Mouse (Mus musculus) ES-E14 (cell line): ENCODE data around the gene Frmpd1. TPM values are rescaled to one million over a fixed set of nuclear protein-coding genes. Genes with fewer than 3 reads are reported as not detected.
A peak's percentile ranks its signal among the peaks of the same experiment; 100 is the strongest.

Source experiments
- DNase-seq: peaks from one replicate; pipeline ENCODE4 v3.0.0-alpha.2; 2013; ENCODE audit warnings: low read depth, low spot score
- H3K27ac ChIP-seq: 2 replicates; pipeline ENCODE4 v1.5.1; 2012; ENCODE audit warnings: low read depth, mild to moderate bottlenecking, low read length, moderate library complexity, mixed read lengths; ENCODE audit not compliant: poor library complexity, insufficient read depth, severe bottlenecking
- H3K36me3 ChIP-seq: 2 replicates; pipeline ENCODE4 v1.6.1; 2012; ENCODE audit warnings: mild to moderate bottlenecking, low read length, moderate library complexity, mixed read lengths; ENCODE audit not compliant: control insufficient read depth, poor library complexity, insufficient read depth, severe bottlenecking
- H3K4me1 ChIP-seq, 2 experiments: fragments of 150-350 bp in 1 of 2; sonication (generic) in 1 of 2; 2 replicates each; pipeline ENCODE4 v1.6.1; 2012; ENCODE audit warnings: low read length in 2 of 2, mild to moderate bottlenecking in 1 of 2, mixed read lengths in 1 of 2; ENCODE audit not compliant: control insufficient read depth in 2 of 2, insufficient read depth in 2 of 2, poor library complexity in 1 of 2
- H3K4me3 ChIP-seq, 2 experiments: fragments of 150-350 bp in 1 of 2; sonication (generic) in 1 of 2; 2 replicates each; pipeline ENCODE4 v1.5.1; 2012; ENCODE audit warnings: low read length in 2 of 2, low read depth in 1 of 2, mild to moderate bottlenecking in 1 of 2, mixed read lengths in 1 of 2; ENCODE audit not compliant: insufficient read depth in 1 of 2, poor library complexity in 1 of 2, severe bottlenecking in 1 of 2
- H3K9ac ChIP-seq: 2 replicates; pipeline ENCODE4 v1.6.1; 2012; ENCODE audit warnings: low read depth, mild to moderate bottlenecking, low read length, mixed read lengths; ENCODE audit not compliant: poor library complexity, insufficient read depth, severe bottlenecking
- H3K9me3 ChIP-seq: fragments of 150-350 bp; sonication (generic); 2 replicates; pipeline ENCODE4 v1.6.1; 2012; ENCODE audit warnings: low read depth, mild to moderate bottlenecking, low read length; ENCODE audit not compliant: control insufficient read depth, insufficient read depth
- CHD2 ChIP-seq: IDR thresholded peaks from 2 replicates; pipeline ENCODE4 v1.6.1; 2014; ENCODE audit warnings: mild to moderate bottlenecking, low read depth, low read length, inconsistent platforms
- HCFC1 ChIP-seq: IDR thresholded peaks from 2 replicates; pipeline ENCODE4 v1.6.1; 2012; ENCODE audit warnings: low read length, inconsistent platforms, borderline replicate concordance; ENCODE audit not compliant: insufficient read depth
- MAFK ChIP-seq: IDR thresholded peaks from 2 replicates; pipeline ENCODE4 v1.6.1; 2014; ENCODE audit warnings: mild to moderate bottlenecking, low read depth, low read length, inconsistent platforms; ENCODE audit not compliant: insufficient read depth
- ZC3H11A ChIP-seq: IDR thresholded peaks from 2 replicates; pipeline ENCODE4 v1.6.1; 2012; ENCODE audit warnings: low read depth, mild to moderate bottlenecking, inconsistent platforms, low read length, borderline replicate concordance
- ZNF384 ChIP-seq: IDR thresholded peaks from 2 replicates; pipeline ENCODE4 v1.6.1; 2012; ENCODE audit warnings: low read depth, low read length, inconsistent platforms
- in situ Hi-C, 2 experiments: fragments of 600-800 bp; cut with MboI; formaldehyde crosslinking; loops; one replicate each; pipeline ENCODE4 v1.15.1; 2025; ENCODE audit warnings: low sequenced_read_pairs in 2 of 2, inconsistent platforms in 1 of 2; ENCODE audit not compliant: unreplicated experiment in 2 of 2
- total RNA-seq: library from RNA; depleted of rRNA; stranded (reverse); fragments of 300-350 nt; gene quantifications from 2 replicates; pipeline ENCODE4 v1.2.3, GENCODE M21; 2012; rRNA removed

Frmpd1 gene
- 0.74 and 1.3 TPM in 2 replicates for total RNA-seq

- Histone ChIP-seq H3K9me3 (no peaks in the 10 kb centered on the region), H3K4me1 (peaks cover 0 to 2% of the 10 kb centered on the region in 2 experiments; a peak in 1 of 4 replicates), H3K27ac (no peak within 1 kb of the TSS), H3K36me3 (no peaks in the 10 kb centered on the region), H3K4me3 (peak within 1 kb of the TSS; percentile 77 to 83), H3K9ac (peak within 1 kb of the TSS; percentile 59)
- TF ChIP-seq MAFK: no peak
- no peak for TF ChIP-seq HCFC1
- TF ChIP-seq ZC3H11A: no peak
- no peak for TF ChIP-seq CHD2
- no peak for TF ChIP-seq ZNF384
- in situ Hi-C loops: no loop called here
- DNase-seq: no peak
Observed at GRCm38 (mm10) chr4:45184521-45185330, at the start of gene Frmpd1. Frmpd1 (plus strand) TSS chr4:45184875.

- H3K4me1 ChIP-seq: no peaks in the 10 kb centered on the region
- TF ChIP-seq ZNF384: no peak
- no peak for TF ChIP-seq CHD2
- TF ChIP-seq ZC3H11A: no peak
- TF ChIP-seq HCFC1: no peak
- TF ChIP-seq MAFK: no peak
- H3K27ac ChIP-seq: no peak overlapping the region
- no peak overlapping the region for H3K9ac ChIP-seq
- DNase-seq: no peak
- no peak overlapping the region for H3K4me3 ChIP-seq
- H3K9me3 ChIP-seq: no peaks in the 10 kb centered on the region
- in situ Hi-C loops: no loop called here
- no peaks in the 10 kb centered on the region for H3K36me3 ChIP-seq
Observed at GRCm38 (mm10) chr4:45137636-45138035, 47.0 kb upstream of the Frmpd1 start.

- Histone ChIP-seq H3K9me3 (no peaks in the 10 kb centered on the region), H3K4me1 (no peaks in the 10 kb centered on the region), H3K4me3 (no peak overlapping the region), H3K27ac (no peak overlapping the region), H3K9ac (no peak overlapping the region), H3K36me3 (no peaks in the 10 kb centered on the region)
- in situ Hi-C loops: no loop called here
- DNase-seq: no peak
- TF ChIP-seq HCFC1 (no peak), MAFK (no peak), CHD2 (no peak), ZNF384 (no peak), ZC3H11A (no peak)
Observed at GRCm38 (mm10) chr4:45141835-45142234, 42.8 kb upstream of the Frmpd1 start.

- no peaks in the 10 kb centered on the region for H3K4me1 ChIP-seq
- H3K9me3 ChIP-seq: no peaks in the 10 kb centered on the region
- H3K36me3 ChIP-seq: no peaks in the 10 kb centered on the region
- in situ Hi-C loops: no loop called here
- DNase-seq: no peak
- TF ChIP-seq ZC3H11A: no peak
- TF ChIP-seq HCFC1: no peak
- TF ChIP-seq ZNF384: no peak
- no peak for TF ChIP-seq CHD2
- no peak for TF ChIP-seq MAFK
- H3K27ac ChIP-seq: no peak overlapping the region
- H3K9ac ChIP-seq: no peak overlapping the region
- H3K4me3 ChIP-seq: no peak overlapping the region
Observed at GRCm38 (mm10) chr4:45142411-45142810, 42.3 kb upstream of the Frmpd1 start.

GRCm38 (mm10) chr4:45143005-45143404 lies 41.7 kb upstream of the Frmpd1 start:
- Histone ChIP-seq H3K9ac (no peak overlapping the region), H3K27ac (no peak overlapping the region), H3K9me3 (no peaks in the 10 kb centered on the region), H3K36me3 (no peaks in the 10 kb centered on the region), H3K4me3 (no peak overlapping the region), H3K4me1 (no peaks in the 10 kb centered on the region)
- TF ChIP-seq CHD2 (no peak), HCFC1 (no peak), ZNF384 (no peak), ZC3H11A (no peak), MAFK (no peak)
- no peak for DNase-seq
- in situ Hi-C loops: no loop called here
